Comparison of ENCODE assay signal across 8 mouse cellular contexts in the genomic region with DNA sequence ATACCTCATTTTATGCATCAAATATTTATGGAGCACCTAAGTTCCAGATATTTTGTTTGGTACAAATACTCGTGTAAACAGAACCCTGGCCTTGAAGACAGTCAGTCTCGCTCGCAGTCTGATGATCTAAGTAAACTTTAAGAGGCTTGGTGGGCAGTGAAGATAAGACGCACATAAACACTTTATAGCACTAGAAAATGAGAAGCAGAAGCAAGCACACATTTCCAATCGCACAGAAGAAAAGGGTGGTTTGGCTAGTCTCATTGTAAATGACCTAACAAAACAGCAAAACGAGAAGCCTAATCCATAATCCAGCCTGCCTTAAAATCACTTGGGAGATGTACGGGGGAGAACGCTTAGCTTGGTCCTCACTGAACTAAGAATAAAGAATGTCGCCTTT. TPM values are rescaled to one million over a fixed set of nuclear protein-coding genes. Genes with fewer than 3 reads are reported as not detected.
DNase-seq lines count a peak whose midpoint lies in the region; ATAC-seq and TF ChIP-seq lines count a peak whose summit lies in the region.

No protein-coding gene starts in this region.

- intact Hi-C loops in heart, postnatal 14 days (cut with DNase I), result loop anchor here (5.0 to 10.0 kb wide), 2 partner anchors 125 to 898 kb away; partner anchors contain the start of genes Arrdc3 and Lysmd3

- H3K4me1 ChIP-seq in heart, postnatal 0 days (ENCODE audit: control insufficient read depth, insufficient read depth), result 0 out of 2 replicates have a peak, but pooled peaks cover 6% of the 10 kb centered on the region
- H3K4me1 ChIP-seq in bone marrow, adult 2 months (ENCODE audit: control insufficient read depth, insufficient read depth, low read length), result no peaks in the 10 kb centered on the region; the same call in 1 of the 2 replicates
- H3K4me1 ChIP-seq in hindbrain, embryonic 11.5 days (replicated peaks; ENCODE audit: control insufficient read depth, insufficient read depth, low read length), result no peaks in the 10 kb centered on the region
- H3K4me1 ChIP-seq in midbrain, embryonic 10.5 days, result peaks cover 27% of the 10 kb centered on the region

- H3K27me3 ChIP-seq in heart, postnatal 0 days (ENCODE audit: control insufficient read depth, insufficient read depth, low read length), result no peaks in the 10 kb centered on the region
- no peaks in the 10 kb centered on the region for H3K27me3 ChIP-seq in hindbrain, embryonic 11.5 days (ENCODE audit: control insufficient read depth, insufficient read depth, low read length)
- H3K27me3 ChIP-seq in midbrain, embryonic 10.5 days (ENCODE audit: low read depth, poor library complexity, severe bottlenecking), result no peaks in the 10 kb centered on the region

- peak overlapping the region; percentile 66 for H3K4me3 ChIP-seq in heart, postnatal 0 days (ENCODE audit: low read depth, low read length)
- peak overlapping the region; percentile 96 for H3K4me3 ChIP-seq in bone marrow, adult 2 months (replicated peaks; ENCODE audit: control insufficient read depth, low read depth, low read length)
- peak overlapping the region; percentile 67 for H3K4me3 ChIP-seq in hindbrain, embryonic 11.5 days (ENCODE audit: low read depth, low read length)
- H3K4me3 ChIP-seq in midbrain, embryonic 10.5 days, result peak overlapping the region; percentile 84

- TF ChIP-seq CTCF in heart, postnatal 0 days (IDR thresholded peaks at IDR 0.05; ENCODE audit: low read depth), result no peak
- no peak for TF ChIP-seq CTCF in bone marrow, adult 2 months (IDR thresholded peaks at IDR 0.05; ENCODE audit: control insufficient read depth, insufficient read depth, low read length)

- peak overlapping the region; percentile 56 for H3K4me2 ChIP-seq in heart, postnatal 0 days (ENCODE audit: low read depth, low read length)
- H3K4me2 ChIP-seq in hindbrain, embryonic 11.5 days (replicated peaks; ENCODE audit: low read depth, low read length), result peak overlapping the region; percentile 45

- TF ChIP-seq POLR2A in bone marrow, adult 2 months (IDR thresholded peaks at IDR 0.05; ENCODE audit: borderline replicate concordance, control insufficient read depth, low read depth, low read length), result no peak

- H3K9me3 ChIP-seq in heart, postnatal 0 days (replicated peaks; ENCODE audit: control insufficient read depth, low read length), result 0 out of 2 replicates have a peak, but pooled peaks cover 3% of the 10 kb centered on the region
- no peaks in the 10 kb centered on the region for H3K9me3 ChIP-seq in hindbrain, embryonic 11.5 days (ENCODE audit: control insufficient read depth, low read length)
- H3K9me3 ChIP-seq in midbrain, embryonic 10.5 days (replicated peaks), result no peaks in the 10 kb centered on the region

- H3K36me3 ChIP-seq in heart, postnatal 0 days (replicated peaks; ENCODE audit: control insufficient read depth, insufficient read depth, low read length), result peaks cover 14% of the 10 kb centered on the region; the same call in 1 of the 2 replicates
- H3K36me3 ChIP-seq in hindbrain, embryonic 11.5 days (ENCODE audit: control insufficient read depth, insufficient read depth, low read length), result no peaks in the 10 kb centered on the region
- peaks cover 15% of the 10 kb centered on the region for H3K36me3 ChIP-seq in midbrain, embryonic 10.5 days

- no peak for DNase-seq in heart, postnatal 0 days (ENCODE audit: low spot score)
- no peak for DNase-seq in heart, postnatal 14 days
- DNase-seq in hindbrain, embryonic 11.5 days (ENCODE audit: low spot score), result no peak
- no peak for DNase-seq in midbrain, embryonic 10.5 days (ENCODE audit: low spot score)
- no peak for DNase-seq in urinary bladder, postnatal 10 days (ENCODE audit: low spot score)
- no peak for DNase-seq in testis, postnatal 10 days (ENCODE audit: low spot score)
- DNase-seq in urinary bladder, adult 18-20 months (ENCODE audit: low spot score in 2 of 2), result no peak

- WGBS in heart, postnatal 0 days, result 45% methylated on average over 9 of the region's 9 CpGs
- WGBS in bone marrow, adult 2 months, result 19% methylated on average over 9 of the region's 9 CpGs
- WGBS in hindbrain, embryonic 11.5 days, result 56% methylated on average over 9 of the region's 9 CpGs
- 54% methylated on average over 9 of the region's 9 CpGs for WGBS in midbrain, embryonic 10.5 days

- peak overlapping the region; percentile 47 for H3K9ac ChIP-seq in heart, postnatal 0 days (replicated peaks; ENCODE audit: low read depth, low read length)
- H3K9ac ChIP-seq in hindbrain, embryonic 11.5 days (ENCODE audit: low read depth, low read length), result peak overlapping the region; percentile 32

- ATAC-seq in heart, postnatal 0 days (ENCODE audit: insufficient read depth, low read depth), result no peak
- ATAC-seq in hindbrain, embryonic 11.5 days (ENCODE audit: low FRiP score), result no peak; the same call in 1 of the 2 replicates

- TF ChIP-seq EP300 in heart, postnatal 0 days (IDR thresholded peaks at IDR 0.05; ENCODE audit: low read depth), result no peak

- peak overlapping the region; percentile 17; the same call in 1 of the 2 replicates for H3K27ac ChIP-seq in heart, postnatal 0 days (ENCODE audit: low read depth)
- H3K27ac ChIP-seq in bone marrow, adult 2 months (ENCODE audit: control insufficient read depth, insufficient read depth, low read depth, low read length, poor library complexity), result no peak overlapping the region; the same call in 1 of the 2 replicates
- H3K27ac ChIP-seq in hindbrain, embryonic 11.5 days (ENCODE audit: low read depth, low read length), result 0 out of 2 replicates have a peak overlapping the region, but pooled peaks have one; percentile 96
- H3K27ac ChIP-seq in midbrain, embryonic 10.5 days (replicated peaks), result peak overlapping the region; percentile 99

RNA-seq across cellular contexts. Expression of gene Cetn3, which starts 0.4 kb away (rescaled TPM):
- total RNA-seq in heart, postnatal 0 days (2014; rRNA removed; ENCODE audit: low replicate concordance), result 39.5 and 99.7 TPM in 2 replicates
- polyA plus RNA-seq in heart, postnatal 0 days (2015; fragmentation: Nextera tagmentation; extraction: Ambion mirVana), result 197 and 208 TPM in 2 replicates
- 10 to 100 TPM; 71.1 to 76.1 TPM for total RNA-seq in heart, postnatal 14 days (2021)
- polyA plus RNA-seq in bone marrow, adult 2 months (2011; ENCODE audit: insufficient read depth, insufficient read length, low replicate concordance, missing spikeins), result 53.3 and 57.3 TPM in 2 replicates
- polyA plus RNA-seq in hindbrain, embryonic 11.5 days (2014; fragmentation: Nextera tagmentation; extraction: Ambion mirVana), result 266 and 275 TPM in 2 replicates
- polyA plus RNA-seq in midbrain, embryonic 10.5 days (2016; fragmentation: Nextera tagmentation; extraction: Ambion mirVana), result 249 and 260 TPM in 2 replicates
